Mouse (Mus musculus) activated CD4-positive, CD25-positive, alpha-beta regulatory T cell, adult 4 months (primary cell): ENCODE measurements around the gene Fam216a. TPM values are rescaled to one million over a fixed set of nuclear protein-coding genes. Genes with fewer than 3 reads are reported as not detected.
"Not testable (repeated sequence)": the region's sequence is repeated elsewhere in the genome, so short reads cannot be mapped to it uniquely, and the experiment has no call there.

ENCODE experiments used
- ATAC-seq: one replicate; pipeline ENCODE4 v1.8.0; 2017
- polyA plus RNA-seq, 2 experiments: library from polyadenylated mRNA; unstranded; fragments of 100-300 nt; shearing (Covaris generic); gene quantifications; one replicate each; pipeline ENCODE4 v1.2.1; 2017

The Fam216a gene
- polyA plus RNA-seq, 2 experiments from 2014 or later = 9.3 to 9.9 TPM

DNA sequence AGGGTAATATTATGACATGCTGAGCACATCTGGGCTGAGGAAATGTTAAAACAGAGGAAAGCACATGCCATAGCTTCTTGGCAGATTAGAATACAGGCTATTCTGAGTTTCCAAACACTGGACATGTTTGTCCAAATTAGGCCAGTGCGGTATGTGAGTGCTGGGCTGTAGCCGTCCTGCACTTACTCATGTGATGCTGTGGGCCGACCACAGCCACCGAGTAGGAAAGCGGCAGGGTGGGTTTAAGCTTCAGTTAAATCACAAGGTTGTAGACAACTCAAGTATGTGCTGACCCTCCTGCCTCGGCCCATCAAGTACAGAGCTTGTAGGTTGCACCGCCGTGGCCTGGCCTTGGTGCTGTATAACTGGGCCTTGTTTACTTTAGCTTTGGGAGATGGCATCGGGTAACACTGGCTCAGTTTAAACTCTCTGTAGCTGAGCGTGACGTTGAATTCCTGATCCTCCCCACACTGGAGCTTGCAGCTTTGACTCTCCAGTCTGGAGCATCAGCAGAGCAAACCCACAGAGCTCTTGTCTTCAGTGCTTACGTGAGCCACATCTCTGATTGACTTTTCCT is 51.9 kb downstream of the Fam216a start:
- ATAC-seq = no peak

DNA sequence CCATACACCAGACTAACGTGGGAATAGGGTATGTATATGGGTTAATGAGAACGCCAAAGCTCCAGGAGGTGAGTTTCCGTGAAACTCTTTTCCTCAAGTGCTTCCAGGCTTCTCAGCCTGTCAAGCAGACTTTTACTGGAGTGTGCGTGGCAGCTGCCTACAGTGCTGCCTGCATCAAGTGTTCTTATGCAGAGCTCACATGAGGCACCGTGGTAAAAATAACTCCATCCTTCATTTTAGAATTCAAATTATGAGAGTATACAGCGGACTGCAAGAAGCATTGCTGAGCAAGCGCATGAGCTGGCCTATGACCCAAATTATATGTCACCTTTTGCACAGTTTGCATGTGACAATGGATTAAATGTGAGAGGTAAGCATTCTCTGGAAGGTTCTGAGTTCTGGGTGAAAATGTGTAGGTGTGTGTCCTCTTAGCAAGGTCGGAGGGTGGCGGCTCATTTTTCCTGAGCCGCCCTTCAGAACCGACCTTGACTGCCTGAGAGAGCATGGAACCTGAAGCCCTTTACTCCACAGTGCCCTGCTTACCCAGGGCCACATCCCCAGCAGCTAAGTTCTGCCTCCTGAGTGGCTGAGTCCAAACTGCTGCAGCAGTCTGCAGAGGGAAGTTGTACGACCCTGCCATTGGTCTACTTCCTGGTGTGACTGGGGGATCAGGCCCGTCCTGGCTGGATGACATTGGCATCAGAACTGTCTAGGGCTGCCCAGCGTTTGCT is 52.5 kb downstream of the Fam216a start:
- no peak for ATAC-seq

DNA sequence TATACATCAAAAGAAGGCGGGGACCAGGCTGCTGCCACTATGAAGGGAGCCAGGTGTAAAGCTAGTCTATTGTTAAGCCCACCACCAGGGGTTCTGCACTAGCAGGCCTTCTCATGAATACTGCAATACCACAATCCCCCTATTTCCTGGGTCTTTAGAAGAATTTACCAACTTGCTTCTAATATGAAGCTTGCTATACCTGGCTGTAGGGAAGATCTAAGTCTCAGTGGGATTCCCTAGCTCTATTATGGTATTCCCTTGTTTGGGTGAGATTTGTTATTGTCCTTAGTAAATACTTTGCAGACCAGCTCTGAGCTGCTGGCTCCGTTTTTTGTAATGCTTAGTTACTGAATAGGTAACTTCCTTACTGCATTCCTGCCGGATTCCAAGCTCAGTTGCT is 53.2 kb downstream of the Fam216a start:
- ATAC-seq = not testable (repeated sequence)

DNA sequence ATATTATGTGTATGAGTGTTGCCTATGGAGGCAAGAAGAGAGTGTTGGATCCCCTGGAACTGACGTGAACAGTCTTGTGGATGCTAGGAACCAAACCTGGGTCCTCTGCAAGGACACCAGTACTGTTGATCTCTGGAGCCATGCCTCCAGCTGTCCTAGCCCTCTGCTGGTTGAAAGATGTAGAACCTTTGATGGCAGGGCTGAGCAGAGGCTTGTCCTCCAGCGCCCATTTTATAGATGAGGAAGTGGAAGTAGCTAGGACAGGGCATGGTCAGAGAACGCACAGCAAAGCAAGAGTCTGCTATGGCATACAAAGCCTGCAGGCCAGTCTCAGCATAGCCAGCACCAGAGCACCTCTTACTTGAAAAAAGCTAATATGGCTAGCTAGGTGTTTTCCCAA is 54.1 kb downstream of the Fam216a start:
- ATAC-seq = peak; percentile 77

DNA sequence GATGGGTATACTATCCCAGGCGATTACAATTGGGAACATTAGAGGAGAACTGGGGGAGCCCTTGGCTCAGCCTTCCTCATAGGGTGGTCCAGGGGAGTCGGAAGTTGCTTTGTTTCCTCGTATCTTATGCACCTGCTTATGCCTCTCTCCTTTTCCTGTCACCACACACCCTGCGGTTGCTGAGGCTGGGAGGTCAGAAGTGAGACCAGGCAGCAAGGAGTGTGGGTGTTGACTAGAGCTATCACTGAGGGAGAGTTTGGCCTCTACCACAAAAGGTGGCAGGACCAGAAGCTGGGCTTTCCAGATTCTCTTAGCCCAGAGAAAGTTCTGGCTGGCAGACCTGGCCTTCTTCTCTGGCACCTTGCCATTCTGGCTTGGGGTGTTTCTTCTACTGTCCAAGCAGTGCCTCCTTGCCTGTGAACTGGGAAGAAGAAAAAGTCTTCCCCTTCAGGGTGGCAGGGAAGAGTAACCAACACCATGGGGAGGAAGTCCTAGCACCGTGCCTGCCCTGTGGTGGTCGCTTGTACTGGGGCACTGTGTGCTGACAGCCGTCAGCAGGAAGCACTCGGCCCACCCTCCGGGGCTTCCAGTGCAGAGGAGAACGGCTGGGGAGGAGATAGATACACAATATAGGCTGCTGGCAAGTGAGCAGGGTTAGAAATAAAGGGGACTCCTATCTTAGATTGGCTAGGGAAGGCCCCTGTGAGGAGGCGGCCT is 54.7 kb downstream of the Fam216a start:
- peak; percentile 36 for ATAC-seq

DNA sequence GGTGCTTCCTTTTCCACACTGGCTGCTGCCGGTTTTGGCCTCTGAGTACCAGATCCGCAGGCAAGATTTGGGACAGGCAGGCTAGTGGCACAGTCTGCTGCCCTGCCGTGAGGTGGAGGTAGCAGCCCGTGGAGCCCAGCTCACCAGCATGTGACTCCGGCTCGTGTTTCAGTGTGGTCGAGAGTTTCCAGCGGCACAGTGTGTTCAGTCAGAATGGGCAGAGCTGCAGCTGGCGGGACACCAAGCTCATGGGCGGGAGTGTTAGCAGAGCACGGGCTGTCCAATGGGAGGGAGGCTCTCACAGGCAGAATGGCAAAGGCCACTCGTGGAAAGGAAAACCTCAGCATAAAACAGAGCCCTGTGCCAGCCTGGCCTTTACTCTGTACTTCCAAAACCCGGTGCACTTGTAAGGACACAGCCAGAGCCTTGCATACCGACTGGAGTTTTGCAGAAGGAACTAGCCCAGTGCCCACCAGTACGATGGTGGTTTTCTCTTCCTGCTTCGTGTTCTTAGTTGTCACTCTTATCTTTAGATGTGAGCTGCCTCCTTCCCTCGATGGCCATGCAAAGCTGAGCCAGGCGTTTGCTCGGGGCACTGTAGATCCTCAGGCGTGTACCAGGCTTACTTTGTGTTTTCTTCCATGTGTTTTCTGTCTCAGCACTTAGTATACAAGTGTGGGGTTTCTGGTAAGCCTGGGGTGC is 57.0 kb downstream of the Fam216a start:
- no peak for ATAC-seq

Other genes with a start within 250 kb of the Fam216a start
- 1 to 10 TPM in 1 of 2 experiments, not detected in 1; 1.0 TPM for gene Ccdc63, start 231.5 kb downstream of the Fam216a start, polyA plus RNA-seq
- gene Ppp1cc, start 214.1 kb downstream of the Fam216a start, polyA plus RNA-seq = 10 to 100 TPM; 44.5 to 70.3 TPM
- 10 to 100 TPM; 39.5 to 46.5 TPM for gene Hvcn1, start 165.6 kb downstream of the Fam216a start, polyA plus RNA-seq
- gene Tctn1, start 107.9 kb downstream of the Fam216a start, polyA plus RNA-seq = under 1 TPM; 0.75 to 0.96 TPM
- 10 to 100 TPM; 13.5 to 14.8 TPM for gene Pptc7, start 88.0 kb downstream of the Fam216a start, polyA plus RNA-seq
- 10 to 100 TPM in 1 of 2 experiments, 1 to 10 TPM in 1; 6.6 to 14.1 TPM for gene Rad9b, start 18.1 kb downstream of the Fam216a start, polyA plus RNA-seq
- gene Vps29, start 18.0 kb downstream of the Fam216a start, polyA plus RNA-seq = 100 to 1,000 TPM; 248 to 259 TPM
- gene Gpn3, start 488 bp downstream of the Fam216a start, polyA plus RNA-seq = 10 to 100 TPM; 46.7 to 63.3 TPM
- gene Arpc3, start 19.5 kb upstream of the Fam216a start, polyA plus RNA-seq = 100 to 1,000 TPM; 443 to 614 TPM
- 10 to 100 TPM; 13.4 to 23.7 TPM for gene Anapc7, start 49.3 kb upstream of the Fam216a start, polyA plus RNA-seq
- 10 to 100 TPM; 14.0 to 17.6 TPM for gene Atp2a2, start 129.9 kb upstream of the Fam216a start, polyA plus RNA-seq
- gene Ift81, start 242.2 kb upstream of the Fam216a start, polyA plus RNA-seq = 1 to 10 TPM; 2.1 to 6.2 TPM